Mouse (Mus musculus) left cerebral cortex, adult 18-20 months (tissue): ENCODE measurements around the gene Ikzf4. TPM values are rescaled to one million over a fixed set of nuclear protein-coding genes. Genes with fewer than 3 reads are reported as not detected.
A peak's percentile ranks its signal among the peaks of the same experiment; 100 is the strongest.
"Not testable (repeated sequence)": the region's sequence is repeated elsewhere in the genome, so short reads cannot be mapped to it uniquely, and the experiment has no call there.

ENCODE experiments used
- DNase-seq, 2 experiments: peaks; one replicate each; pipeline ENCODE4 v3.0.0; 2021 to 2022; ENCODE audit warnings: low spot score in 2 of 2, mixed read lengths in 1 of 2
- total RNA-seq, 2 experiments: library from RNA; stranded (reverse); gene quantifications; 2 replicates each; pipeline ENCODE4 v1.2.3; 2021

Gene Ikzf4
- total RNA-seq, 2 experiments from 2014 or later, result 12.8 to 17.6 TPM

DNA sequence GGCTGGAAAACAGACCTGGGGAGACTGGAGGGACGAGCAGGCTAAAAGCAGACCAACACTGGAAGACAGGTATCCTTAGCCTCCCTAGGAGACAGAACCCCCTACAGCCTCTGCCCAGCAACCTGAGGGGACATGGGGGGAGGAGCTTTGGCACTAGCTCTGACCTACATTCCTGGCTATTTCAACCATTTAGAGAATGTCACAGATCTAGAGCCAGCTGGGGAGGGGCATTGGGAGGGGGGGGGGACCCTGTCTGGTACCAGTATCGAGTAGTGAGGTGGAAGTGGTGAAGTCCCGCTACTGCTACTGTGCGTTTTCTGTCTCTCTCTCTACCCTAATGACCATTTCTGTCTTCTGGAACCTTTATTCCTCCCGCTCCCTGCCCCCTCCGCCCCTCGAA lies 3.9 kb downstream of the Ikzf4 start:
- DNase-seq, result no peak

DNA sequence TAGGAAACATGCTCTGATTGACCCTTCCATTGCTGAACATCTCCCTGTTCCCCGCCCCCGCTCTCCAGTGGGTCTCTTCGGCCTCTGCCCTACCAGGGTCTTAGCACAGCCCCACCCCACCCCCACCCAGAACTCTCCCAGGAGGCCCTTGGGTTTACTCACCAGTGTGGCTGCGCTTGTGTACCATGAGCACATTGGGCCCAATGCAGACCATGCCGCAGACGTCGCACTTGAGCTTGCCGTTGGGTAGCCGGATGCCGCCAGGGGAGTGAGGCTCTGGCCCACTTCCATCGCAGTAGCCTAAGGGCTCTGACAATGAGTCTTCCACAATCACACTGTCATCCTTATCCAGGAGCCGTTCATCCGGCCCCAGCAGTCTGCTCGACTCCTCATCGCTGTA lies 4.9 kb downstream of the Ikzf4 start:
- DNase-seq, result no peak

DNA sequence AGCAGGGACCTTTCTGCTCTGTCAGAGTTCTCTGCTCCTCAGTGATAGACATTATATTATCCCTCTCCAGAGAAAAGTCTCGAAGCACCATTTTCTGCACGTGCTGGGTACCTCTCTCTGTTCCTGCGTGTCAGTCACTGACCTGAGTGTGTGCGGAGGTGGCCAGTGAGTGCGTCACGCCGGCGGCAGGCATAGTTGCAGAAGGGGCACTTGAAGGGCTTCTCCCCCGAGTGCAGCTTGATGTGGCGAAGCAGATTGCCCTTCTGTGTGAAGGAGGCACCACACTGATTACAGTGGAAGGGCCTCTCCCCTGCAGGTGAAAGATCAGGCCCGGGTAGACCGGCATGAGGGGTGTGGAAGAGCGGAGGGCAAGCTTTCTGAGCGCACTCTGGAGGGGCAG lies 5.8 kb downstream of the Ikzf4 start:
- no peak for DNase-seq

DNA sequence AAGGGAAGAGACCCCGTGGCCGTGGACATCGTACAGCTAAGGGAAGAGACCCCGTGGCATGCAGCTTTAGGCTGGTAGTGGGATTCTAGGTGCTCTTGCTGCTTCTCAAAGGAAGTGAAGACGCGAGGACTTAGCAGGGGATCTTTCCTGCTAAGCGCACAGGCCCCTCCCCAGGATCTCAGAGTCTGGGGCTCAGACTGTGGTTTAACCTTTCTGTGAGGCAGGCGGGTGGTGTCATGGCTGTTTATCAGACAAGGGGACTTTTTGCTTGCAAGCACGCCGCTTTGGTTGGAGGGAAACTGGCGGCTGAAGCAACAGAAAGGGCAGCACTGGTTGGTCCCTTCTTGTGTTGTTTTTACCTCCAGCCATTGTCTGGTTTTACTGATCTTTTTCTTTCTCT lies 8.8 kb downstream of the Ikzf4 start:
- no peak for DNase-seq

DNA sequence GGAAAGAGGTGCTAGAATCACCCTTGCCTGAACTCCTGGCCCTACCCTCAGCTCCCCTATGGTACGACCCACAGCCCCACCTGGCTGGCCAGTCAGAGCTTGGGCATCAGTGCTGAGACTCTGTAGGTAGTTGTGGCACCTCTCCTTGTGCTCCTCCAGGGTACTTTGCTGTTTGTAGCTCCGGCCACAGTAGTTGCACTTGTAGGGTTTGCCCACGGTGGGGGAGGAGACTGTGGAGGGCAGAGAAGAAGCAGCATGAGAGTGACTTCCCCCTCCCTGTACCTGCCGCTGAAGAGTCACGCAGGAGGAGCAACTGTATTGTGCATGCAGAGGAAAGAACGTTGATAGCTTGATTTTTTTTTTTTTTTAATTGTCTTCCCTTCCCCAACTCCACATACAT lies 9.2 kb downstream of the Ikzf4 start:
- no peak for DNase-seq

DNA sequence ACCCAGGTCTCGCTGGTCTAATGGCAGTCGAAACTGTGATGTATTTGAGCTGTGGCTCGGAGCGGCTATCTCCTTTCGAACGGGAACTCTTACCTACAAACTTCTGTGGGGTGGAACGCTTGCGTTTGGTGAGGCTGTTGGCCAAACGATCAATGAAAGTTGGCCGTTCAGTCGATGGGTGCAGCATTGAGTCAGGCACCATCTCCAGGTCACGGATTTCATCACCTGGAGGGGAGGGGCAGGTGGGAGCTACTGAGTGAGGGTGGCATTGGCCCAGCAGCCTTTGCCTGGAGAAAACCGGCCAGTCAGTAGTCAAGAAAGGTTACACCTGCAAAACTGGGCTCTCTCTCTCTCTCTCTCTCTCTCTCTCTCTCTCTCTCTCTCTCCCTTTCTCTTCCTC lies 10.1 kb downstream of the Ikzf4 start:
- no peak for DNase-seq

DNA sequence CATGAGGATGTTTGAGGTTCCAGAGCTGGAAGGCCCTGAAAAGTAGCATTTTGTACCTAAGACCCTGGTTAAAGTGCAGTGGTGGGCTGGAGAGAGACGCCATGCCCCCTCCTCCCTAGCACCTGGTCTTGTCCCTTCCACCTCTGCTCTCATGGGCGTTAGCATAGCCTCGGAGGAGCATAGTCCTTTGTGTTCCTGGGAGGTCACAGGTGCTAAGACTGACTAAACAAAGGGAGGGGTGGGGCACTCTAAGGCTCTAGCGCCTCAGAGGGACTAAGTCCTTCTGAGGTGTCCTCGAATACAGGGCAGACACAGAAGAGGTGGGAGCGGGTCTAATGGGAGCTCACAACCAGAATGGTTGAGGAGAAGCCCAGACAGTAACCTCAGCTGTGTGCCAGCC lies 14.2 kb downstream of the Ikzf4 start:
- DNase-seq, result no peak

DNA sequence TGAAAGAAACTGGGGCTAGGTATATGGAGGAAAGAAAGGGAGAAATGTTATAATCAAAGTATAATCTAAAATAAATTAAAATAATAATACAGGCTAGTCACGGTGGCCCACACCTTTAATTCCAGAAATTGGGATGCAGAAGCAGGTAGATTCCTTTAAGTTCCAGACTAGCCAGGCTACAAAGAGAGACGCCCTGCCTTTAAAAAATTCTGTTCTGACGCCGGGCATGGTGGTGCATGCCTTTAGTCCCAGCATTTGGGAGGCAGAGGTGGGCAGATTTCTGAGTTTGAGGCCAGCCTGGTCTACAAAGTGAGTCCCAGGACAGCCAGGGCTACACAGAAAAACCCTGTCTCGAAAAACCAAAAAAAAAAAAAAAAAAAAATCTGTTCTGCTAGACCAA lies 15.5 kb downstream of the Ikzf4 start:
- DNase-seq, result not testable (repeated sequence)

DNA sequence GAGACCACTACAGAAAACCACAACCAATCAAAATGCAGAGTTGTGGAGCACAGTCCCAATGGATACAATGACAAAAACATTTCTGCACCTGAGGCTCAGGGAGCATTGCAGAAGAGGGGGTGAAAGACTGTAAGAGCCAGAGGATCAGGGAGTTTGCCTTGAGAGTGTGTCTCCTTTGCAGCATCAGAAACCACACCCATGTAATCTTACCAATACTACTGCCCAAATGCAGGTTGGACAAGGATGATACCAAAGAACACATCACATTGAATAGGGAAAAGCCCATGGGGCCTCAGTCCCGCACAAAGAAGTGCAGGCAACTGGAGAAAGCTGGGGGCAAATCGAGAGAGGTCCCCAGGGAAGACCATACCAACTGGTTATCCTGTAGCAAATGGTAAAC lies 16.0 kb downstream of the Ikzf4 start:
- no peak for DNase-seq

DNA sequence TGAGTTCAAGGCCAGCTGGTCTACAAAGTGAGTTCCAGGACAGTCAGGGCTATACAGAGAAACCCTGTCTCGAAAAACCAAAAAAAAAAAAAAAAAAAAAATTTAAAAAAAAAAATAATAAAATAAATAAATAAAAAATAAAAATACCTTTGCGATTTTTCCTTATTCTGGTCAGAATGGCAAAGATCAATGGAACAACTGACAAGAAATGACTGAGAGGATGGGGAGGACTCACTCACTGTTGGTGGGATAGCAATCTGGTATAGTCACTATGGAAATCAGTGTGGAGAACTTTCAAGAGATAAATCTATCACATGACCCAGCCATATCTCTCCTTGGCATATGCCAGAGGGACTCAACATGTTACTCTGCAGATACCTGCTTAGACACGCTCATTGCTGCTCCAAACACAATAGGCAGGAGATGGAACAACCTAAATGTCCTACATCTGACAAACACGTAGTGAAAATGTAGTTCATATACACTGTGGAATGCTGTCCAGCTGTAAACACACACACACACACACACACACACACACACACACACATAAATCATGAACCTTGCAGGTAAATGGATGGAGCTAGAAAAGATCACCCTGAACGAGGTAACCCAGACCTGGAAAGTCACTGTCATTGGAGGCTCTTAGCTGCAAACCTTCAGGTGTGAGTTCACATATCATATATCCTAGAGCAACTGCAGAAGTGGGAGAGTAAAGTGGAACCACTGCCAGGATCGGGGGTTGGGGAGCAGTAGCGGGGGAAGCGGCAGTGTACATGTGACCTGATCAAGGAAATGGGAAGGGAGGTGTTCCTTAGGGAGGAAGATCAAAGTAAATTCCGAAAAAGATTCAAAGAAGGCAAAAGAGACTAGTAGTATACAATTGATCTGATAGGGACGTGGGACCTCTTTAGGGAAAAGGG lies 18.1 kb downstream of the Ikzf4 start:
- DNase-seq, result no peak

DNA sequence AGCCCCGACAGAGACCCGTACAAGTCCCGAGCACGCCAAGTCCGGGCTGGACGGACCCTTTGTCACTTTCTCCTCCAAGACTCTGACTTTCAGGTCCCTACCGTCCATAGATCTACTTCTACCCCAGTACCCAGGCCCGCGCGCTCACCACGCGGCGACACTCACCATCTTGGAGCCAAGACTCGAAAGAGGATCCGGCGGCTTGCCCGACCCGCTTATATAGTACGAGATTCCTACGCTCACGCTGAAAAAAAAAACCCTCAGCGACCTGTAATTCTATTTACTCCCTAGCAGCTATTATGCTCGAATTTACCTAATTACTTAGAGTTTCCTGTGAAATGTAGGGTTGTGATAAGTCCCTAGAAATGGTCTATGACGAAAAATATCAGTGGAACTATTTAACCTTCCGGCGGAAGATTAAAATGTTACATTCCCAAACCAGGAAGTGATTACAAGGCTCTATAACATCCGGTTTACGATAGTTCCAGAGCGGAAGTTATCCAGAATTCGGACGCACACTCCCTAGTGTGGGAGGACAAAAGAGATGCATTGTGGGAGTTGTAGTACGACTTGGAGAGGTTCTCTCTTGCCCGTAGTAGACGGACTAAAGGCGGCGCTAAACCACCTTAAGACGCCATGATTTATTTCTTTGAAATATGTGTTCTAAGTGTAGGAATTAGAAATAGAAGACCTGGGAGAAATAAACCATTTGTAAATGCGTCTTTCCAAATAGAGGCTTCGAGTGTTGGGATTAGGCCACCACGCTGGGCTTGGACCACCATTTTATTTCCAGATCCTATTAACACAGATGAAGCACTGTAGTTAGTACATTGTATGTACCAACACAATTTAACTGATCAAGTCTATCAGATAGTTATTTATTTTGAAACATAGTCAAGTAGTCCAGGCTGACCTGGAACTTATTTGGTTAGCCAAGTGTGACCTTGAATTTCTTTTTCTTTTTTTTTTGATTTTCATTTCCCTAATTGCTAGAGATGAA lies 19.2 kb downstream of the Ikzf4 start, which contains the start of gene Rps26:
Gene Rps26, minus strand, starts transcription at position 437 of the 1,000 bp plus-strand sequence.
- peak; percentile 83 to 90 for DNase-seq

DNA sequence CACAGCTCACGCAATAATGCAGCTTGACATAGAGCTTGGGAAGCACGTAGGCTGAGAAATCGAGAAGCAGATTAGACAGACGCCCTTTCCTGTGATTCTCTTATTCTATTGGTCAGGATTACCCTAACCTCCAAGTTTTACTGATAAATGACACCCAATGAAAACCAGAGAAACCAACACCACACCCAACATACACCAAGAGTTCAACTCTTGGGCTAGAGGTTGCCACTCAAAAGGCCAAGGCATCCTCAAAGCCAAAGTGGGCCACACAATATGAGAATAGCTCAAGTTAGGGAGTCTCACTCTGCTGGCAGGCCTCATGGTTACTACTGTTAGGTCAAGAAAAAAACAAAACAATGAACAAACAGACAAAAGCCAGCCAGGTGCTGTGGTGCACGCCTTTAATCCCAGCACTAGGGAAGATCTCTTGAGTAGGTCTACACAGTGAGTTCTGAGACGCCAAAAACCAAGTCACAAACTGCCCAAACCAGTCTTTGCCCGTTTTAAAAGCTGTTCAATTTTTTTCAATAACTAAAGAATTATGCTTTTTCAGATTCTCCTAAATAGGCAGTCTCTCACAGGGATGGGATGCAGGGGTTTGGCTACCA lies 20.4 kb downstream of the Ikzf4 start:
- no peak for DNase-seq

DNA sequence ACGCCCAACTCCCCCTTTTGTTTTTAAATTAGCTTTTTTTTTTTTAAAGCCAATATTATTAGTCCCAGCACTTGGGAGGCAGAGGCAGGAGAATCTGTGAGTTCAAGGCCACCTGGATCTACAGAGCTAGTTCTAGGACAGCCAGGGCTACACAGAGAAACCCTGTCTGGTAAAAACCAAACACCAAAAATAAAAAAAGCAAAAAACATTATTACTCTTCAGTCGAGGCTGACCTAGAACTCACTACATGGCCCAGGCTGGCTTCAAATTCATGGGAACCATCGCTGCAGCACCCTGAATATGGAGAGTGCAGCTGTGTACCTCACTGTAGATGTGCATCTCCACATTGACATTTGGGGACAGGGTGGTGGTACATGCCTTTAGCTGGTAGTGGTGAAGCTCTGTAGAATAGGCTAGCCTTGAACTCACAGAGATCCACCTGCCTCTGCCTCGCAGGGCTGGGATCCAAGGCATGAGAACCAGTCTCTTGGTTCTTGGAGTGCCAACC lies 22.6 kb downstream of the Ikzf4 start:
- not testable (repeated sequence) for DNase-seq

DNA sequence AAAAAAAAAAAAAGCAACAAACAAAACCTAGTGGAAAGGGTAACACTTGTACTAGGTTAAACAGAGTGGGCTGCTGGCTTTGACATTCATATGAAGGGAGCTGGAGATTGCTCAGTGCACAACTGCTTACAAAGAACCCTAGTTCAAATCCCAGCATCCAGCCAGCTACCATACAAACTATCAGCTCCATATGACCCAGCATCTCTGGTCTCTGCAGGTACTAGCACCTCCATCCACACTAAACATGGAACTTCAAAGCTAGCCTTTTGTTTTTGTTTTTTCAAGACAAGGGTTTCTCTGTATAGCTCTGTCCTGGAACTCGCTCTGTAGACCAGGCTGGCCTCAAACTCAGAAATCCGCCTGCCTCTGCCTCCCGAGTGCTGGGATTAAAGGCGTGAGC lies 23.1 kb downstream of the Ikzf4 start:
- no peak for DNase-seq

DNA sequence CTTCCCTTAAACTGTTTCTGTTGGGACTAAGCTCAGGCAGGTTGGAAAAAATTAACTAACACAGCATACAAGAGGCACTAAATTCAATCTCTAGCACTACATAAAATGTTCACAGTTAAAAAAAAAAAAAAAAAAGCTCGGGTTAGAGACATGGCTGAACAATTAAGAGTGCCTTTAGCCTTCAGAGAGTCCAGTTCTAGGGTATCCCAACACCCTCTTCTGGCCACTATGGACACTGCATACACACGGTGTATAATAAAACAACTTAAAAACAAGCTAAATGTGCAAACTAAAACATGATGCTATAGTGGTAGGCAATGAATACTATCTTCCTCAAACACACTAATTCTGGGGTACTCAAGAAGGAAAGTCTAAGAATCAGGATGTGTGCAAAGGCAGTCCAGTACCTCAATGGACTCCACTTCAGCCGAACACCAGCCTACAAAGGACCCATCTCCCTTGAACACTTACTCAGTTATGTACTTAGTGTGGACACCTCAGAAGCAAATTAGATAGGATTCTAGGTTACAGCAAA lies 23.7 kb downstream of the Ikzf4 start:
- DNase-seq, result no peak

DNA sequence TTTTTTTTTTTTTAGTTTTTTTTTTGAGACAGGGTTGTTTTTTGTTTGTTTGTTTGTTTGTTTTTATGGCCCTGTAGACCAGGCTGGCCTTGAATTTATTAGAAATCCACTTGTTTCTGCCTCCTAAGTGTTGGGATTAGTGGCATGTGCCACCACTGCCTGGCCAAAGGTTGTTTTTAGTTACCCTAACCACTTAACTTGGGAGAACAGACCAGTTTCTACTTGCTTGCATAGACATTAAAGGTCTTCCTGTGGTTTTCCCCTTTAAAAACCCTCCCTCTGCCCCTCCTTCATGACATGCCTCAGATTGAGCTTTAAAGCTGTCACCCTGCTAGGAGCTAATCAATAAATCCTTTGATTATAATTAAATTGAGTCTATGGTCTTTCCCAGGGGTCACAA lies 25.6 kb downstream of the Ikzf4 start:
- DNase-seq, result no peak

DNA sequence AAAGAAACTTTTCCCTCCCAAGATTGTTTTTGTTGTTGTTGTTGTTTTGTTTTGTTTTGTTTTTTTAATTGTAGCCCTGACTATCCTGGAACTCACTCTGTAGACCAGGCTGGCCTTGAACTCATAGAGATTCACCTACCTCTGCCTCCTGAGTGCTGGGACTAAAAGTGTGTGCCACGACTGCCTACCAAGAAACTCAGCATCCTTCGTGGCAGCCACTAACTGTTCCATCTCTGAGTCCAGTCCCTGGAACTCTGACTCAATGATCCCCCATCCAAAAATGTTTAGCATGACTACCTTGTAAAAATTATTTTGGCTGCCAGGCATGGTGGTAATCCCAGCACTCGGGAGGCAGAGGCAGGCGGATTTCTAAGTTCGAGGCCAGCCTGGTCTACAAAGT lies 26.6 kb downstream of the Ikzf4 start:
- DNase-seq, result not testable (repeated sequence)

DNA sequence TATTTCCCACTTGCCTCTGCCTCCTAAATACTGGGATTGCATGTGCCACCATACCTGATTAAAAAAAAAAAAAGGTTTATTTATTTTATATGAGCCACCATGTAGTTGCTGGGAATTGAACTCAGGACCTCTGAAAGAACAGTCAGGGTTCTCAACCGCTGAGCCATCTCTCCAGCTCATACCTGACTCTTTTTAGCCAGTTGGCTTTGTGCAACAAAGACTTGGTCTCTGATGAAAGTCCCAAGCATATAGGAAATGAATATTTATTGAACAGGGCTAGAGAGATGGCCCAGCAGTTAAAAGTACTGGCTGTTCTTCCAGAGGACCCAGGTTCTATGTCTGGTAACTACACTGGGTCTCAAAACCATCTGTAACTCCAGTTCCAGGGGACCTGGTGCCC lies 27.2 kb downstream of the Ikzf4 start:
- DNase-seq, result no peak

DNA sequence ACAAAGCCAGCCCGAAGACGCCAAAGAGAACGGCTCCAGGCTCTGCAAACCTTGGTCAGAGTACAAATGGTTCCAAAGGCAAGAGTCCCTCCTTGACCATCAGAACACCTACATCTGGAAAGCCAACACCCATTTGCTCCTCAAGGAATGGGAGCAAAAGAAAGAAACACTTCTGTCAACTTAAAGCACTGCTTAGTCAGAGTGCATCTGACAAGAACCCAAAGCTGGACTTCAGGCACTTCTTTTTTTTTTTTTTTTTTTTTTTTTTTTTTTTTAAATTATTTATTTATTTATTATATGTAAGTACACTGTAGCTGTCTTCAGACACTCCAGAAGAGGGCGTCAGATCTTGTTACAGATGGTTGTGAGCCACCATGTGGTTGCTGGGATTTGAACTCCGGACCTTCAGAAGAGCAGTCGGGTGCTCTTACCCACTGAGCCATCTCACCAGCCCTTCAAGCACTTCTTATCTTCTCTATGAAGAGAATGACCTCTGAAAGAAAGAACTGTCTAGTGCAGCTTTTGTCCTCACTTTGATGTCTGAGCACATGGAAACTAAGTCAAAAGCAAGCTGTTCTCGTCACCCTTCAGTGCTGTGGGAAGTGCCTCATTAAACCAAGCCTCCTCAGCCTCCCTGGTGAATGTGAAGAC lies 29.9 kb downstream of the Ikzf4 start:
- not testable (repeated sequence) for DNase-seq

DNA sequence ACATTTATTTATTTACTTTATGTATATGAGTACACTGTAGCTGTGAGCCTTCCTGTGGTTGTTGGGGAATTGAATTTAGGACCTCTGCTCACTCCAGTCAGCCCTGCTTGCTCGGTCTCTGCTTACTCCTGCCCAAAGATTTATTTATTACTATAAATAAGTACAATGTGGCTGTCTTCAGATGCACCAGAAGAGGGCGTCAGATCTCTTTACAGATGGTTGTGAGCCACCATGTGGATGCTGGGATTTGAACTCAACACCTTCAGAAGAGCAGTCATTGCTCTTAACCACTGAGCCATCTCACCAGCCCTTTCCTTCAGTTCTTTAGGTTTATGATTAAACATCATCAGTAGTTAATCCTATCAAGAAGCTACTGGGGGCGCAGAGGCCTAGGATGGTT lies 30.9 kb downstream of the Ikzf4 start:
- DNase-seq, result no peak
